Mouse (Mus musculus): ENCODE measurements around the gene E2f6.

DNA sequence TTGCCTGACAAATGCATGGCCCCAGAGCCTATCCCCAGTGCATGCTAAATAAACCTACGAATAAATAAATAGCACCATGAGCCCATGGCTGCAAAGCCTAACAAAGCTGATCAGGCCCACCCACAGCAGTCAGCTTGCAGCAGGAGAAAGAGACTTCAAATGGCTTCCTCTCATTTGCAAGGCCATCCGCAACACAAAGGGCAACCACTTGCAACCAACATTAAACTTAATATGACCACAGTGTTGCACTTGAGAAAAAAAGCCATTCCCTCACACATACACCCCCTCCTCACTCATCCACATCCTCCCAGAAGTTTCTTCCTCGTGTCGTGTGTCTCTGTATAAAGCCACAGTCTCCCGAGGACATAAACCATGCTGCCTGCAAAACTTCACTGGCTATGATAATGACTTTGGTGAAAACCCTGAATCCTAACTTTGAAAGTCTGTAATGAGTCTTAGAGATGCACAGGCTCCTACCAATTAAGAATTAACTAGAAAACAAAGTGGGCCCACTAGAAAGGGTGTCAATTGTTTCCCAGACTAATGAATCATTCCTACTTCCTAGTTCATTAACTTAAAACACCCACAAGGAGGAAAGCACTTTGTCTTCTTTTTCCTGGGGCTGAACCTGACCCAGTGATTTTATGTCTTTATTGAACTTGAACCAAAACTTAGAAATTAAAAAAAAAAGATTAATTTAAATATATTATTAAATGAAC, 7.4 kb upstream of the E2f6 start:
- no peak for TF ChIP-seq POLR2A (IDR thresholded peaks at IDR 0.05; ENCODE audit: extremely low read depth, insufficient read depth, low read length)
- no peak for TF ChIP-seq CTCF (IDR thresholded peaks at IDR 0.05; ENCODE audit: low read depth, low read length)
